Mouse (Mus musculus): ENCODE measurements around the gene Cyp4f37.

The Cyp4f37 gene

GRCm38 (mm10) chr17:32680404-32680803, 59.3 kb downstream of the Cyp4f37 start:
- DNase-seq (ENCODE audit: low read depth in 2 of 2, low spot score in 2 of 2): peak; percentile 37 to 47

GRCm38 (mm10) chr17:32685048-32685750, 64.1 kb downstream of the Cyp4f37 start, which contains the start of gene Cyp4f15:
Cyp4f15 (plus strand) TSS chr17:32685627.
- no peak for DNase-seq (ENCODE audit: low read depth in 2 of 2, low spot score in 2 of 2)

All from CD8-positive naive resting alpha-beta T cell, adult 2 months (primary cell).